Mouse (Mus musculus): Measurements from ENCODE around the gene Cox17.

The Cox17 gene

GRCm38 (mm10) chr16:38392126-38392894 lies 45.5 kb downstream of the Cox17 start:
- no peak for DNase-seq (ENCODE audit: low read depth in 2 of 2, low spot score in 2 of 2)

- no peak for DNase-seq (ENCODE audit: low read depth in 2 of 2, low spot score in 2 of 2)
These were observed 47.4 kb downstream of the Cox17 start for GRCm38 (mm10) chr16:38394191-38394618.

GRCm38 (mm10) chr16:38395060-38395730 lies 48.4 kb downstream of the Cox17 start:
- DNase-seq (ENCODE audit: low read depth in 2 of 2, low spot score in 2 of 2), result no peak

- DNase-seq (ENCODE audit: low read depth in 2 of 2, low spot score in 2 of 2), result no peak
These were observed 49.4 kb downstream of the Cox17 start for GRCm38 (mm10) chr16:38396155-38396554.

- DNase-seq (ENCODE audit: low read depth in 2 of 2, low spot score in 2 of 2), result no peak
These were observed 51.5 kb downstream of the Cox17 start for GRCm38 (mm10) chr16:38398266-38398665.

GRCm38 (mm10) chr16:38399076-38399475 lies 52.3 kb downstream of the Cox17 start:
- no peak for DNase-seq (ENCODE audit: low read depth in 2 of 2, low spot score in 2 of 2)

GRCm38 (mm10) chr16:38399531-38400231 lies 52.9 kb downstream of the Cox17 start:
- DNase-seq (ENCODE audit: low read depth in 2 of 2, low spot score in 2 of 2), result peak in 1 of 2 experiments; percentile 33

GRCm38 (mm10) chr16:38400311-38400960 lies 53.6 kb downstream of the Cox17 start:
- DNase-seq (ENCODE audit: low read depth in 2 of 2, low spot score in 2 of 2), result no peak

- no peak for DNase-seq (ENCODE audit: low read depth in 2 of 2, low spot score in 2 of 2)
These were observed 54.7 kb downstream of the Cox17 start for GRCm38 (mm10) chr16:38401468-38401867.
